Mouse (Mus musculus): ENCODE measurements around the gene Ola1.

Gene Ola1

DNA sequence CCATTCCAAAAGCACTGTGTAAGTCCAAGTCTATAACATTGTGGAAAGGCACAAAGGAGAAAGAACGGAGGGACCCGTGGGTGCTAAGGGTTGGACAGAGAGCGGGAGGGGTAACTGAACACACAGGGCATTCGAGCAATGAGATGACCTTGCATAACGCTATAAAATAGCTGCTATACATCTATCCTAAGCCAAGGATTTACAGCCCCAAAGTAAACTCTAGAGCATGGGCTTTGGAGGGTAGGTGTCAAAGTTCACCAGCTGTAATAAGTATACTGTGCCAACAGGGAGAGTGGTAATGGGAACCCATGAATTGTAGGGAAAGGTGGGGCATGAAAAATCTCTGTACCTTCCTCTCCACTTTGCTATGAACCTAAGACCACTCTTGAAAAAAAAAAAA, at the start of gene Ola1:
Gene Ola1, minus strand, starts transcription at position 12 of the 400 bp plus-strand sequence.
- DNase-seq (ENCODE audit: low read depth, low spot score) = no peak

DNA sequence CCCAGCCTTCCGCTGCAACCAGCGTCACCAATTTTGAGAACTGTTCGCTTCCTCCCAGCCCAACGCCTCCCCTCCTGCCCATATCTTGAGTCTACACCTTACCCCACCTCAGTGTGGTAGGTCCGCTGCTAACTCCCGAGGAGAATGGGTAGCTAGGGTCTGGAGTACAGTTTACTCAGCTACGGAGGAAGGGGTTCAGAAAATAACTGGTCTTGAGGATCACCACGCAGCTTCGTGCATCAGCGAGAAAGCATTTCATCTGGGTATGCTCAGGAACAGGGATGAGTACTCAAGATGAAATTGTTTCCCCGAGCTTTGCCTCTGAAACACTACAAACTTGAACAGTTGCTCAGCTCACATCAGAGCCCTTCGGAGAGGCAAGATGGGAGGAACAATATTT, 49.6 kb upstream of the Ola1 start:
- DNase-seq (ENCODE audit: low read depth, low spot score) = no peak

DNA sequence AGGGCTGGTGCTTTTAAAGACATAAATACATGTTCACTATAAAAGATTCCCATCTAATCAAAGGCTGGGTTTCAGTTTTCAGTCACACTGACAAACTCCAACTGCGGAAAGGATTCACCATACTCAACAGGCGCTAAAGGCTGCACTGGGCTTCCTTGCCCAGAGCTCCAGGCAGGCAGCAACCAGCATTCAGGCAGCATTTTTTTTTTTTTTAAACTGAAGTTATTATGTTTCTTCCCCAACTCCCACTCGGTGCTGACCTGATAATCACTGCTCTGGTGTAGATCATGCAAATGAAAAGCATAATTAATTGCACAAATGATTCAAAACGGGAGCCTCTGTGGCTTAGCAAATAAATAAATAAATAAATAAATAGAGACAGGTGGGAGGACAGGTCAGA, 49.1 kb upstream of the Ola1 start:
- DNase-seq (ENCODE audit: low read depth, low spot score) = no peak

DNA sequence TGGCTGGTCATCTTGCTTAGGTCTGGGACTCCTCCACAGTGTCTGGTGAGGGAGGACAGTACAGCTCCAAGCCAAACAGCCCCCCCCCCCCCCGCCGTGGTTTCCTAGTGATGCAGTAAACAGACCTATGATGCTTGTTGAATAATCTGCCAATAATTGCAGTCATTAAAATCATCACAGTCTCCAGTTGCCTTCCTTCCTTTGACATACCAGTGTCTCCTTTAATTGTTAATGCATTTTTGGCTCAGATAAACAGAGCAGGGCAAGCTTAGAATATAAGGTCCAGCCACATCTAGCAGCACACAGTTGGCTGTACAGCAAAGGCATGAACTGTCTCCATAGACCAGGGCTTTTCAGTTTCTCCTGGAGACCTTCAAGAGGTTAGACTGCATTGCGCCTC, 48.5 kb upstream of the Ola1 start:
- no peak for DNase-seq (ENCODE audit: low read depth, low spot score)

DNA sequence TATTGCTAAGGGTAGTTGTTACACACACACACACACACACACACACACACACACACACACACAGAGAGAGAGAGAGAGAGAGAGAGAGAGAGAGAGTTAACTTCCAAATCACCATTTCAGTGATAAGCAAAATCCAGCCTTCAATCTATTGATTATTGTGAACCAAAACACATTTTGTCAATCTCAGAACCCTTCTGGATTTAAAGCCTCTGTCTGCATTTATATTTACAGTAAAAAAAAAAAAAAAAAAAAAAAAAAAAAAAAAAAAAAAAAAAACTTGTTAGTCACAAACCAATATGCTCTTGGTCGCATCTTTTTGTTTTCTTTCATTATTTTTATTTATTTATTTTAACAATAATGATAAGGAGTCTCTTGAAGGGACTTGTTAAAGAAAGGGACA, 47.9 kb upstream of the Ola1 start:
- no peak for DNase-seq (ENCODE audit: low read depth, low spot score)

DNA sequence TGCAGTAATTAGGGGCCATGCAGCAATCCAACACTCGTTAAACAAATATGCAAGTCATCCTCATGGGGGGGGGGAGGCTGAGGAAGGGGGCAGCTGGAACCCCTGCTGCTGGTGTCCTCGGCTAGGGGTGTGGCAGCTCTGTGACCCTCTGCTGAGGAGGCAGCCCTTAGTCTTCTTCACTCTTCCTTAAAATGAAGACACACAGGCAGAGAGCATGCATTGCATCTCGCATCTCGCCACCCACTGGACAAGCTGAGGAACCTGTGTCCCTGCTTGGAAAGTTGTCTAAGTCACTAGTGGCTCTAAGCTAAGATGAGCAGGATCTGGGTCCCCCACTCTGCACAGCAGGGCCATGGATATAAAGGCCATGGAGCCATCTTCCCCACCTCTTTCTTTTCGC, 47.3 kb upstream of the Ola1 start:
- DNase-seq (ENCODE audit: low read depth, low spot score) = no peak

DNA sequence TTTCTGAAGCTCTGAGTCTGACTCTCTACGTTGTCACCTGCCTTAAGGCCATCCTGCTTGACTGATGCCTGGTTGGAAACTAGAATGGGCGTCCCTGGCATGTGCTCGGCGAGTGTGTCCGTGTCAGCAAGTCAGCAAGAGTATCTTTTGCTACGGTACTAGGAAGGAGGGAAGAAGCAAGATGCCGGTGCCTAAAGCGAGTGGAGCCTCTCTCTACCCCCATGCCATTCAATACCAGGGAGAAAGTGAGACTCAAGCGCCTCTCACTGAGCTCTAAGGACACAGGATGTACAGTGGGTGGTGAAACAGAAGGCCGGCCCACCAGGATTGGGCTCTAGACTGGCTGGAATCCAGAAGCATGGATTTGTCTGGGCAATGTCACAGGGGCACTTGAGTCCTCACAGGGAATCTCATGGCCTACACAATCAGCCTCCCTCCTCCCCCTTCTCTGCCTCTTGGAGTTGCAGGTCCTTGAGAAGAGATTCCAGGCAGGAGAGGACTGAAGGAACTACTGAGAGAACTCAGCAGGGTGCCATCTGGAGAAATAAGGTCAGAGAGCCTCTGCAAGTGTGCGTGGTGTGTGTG, 46.0 kb upstream of the Ola1 start:
- DNase-seq (ENCODE audit: low read depth, low spot score) = no peak

DNA sequence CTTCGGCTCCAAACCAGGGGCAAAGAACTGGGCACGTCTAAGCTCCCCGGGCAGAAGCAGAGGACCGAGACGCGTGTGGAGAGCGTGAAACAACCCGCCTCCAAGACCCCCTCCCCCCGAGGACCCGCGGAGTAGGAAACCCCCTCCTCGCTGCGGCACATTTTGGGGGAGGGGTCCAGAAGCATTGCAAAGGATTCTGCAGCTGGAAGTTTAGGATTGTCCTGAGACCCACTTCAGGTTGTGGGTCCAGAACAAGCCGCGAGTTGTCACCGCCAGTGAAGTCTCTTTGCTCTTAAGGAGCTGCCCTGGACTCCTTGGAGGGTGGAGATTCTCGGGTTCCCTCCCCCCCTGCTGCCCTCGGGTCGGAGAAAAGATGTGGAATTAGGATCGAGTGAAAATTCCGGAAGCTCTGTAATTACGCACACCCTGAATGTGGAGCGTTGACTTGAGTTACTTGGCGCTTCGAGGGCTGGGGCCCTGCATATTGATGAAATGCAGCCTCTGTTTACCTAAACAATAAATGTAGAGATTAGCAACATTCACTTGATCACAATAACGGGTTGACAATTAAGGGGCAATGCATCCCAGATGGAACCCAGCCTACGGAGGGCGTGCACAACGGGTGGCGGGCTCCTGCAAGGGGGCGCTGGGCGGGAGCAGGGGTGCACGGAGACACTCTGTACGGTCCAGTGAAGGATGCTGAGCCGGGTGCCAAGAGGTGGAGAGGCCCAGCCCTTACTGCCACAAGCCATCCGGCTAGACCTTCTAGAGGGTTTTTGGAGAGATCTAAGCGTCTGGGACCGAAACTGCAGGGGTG, 45.3 kb upstream of the Ola1 start:
- DNase-seq (ENCODE audit: low read depth, low spot score) = no peak

DNA sequence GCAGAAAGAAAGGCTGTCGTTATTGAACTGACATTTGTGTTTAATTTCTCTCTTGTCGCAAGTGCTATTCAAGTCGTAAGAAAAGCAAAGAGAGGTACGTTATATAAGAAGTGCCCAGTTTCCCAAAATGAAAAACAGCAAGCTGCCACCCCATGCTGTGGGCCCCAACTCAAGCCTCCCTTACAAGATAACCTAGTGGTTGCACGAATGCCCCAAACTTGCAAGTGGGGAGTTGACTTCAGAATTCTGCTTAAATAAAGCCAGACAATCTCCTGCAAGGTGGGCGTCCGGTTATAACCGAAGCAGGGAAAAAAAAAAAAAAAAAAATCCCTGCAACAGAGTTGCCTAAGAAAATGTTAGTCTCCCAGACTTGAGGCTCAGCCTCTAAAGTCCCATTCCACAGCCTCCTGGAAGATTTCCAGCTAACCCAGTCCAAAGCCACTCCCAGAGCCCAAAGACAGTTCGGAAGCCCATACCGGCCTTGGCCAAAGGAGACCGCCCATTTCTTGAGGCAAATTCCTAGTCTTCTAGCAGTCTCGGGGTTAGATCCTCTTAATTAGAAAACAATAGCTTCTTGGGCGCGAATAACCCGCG, 44.5 kb upstream of the Ola1 start:
- no peak for DNase-seq (ENCODE audit: low read depth, low spot score)

DNA sequence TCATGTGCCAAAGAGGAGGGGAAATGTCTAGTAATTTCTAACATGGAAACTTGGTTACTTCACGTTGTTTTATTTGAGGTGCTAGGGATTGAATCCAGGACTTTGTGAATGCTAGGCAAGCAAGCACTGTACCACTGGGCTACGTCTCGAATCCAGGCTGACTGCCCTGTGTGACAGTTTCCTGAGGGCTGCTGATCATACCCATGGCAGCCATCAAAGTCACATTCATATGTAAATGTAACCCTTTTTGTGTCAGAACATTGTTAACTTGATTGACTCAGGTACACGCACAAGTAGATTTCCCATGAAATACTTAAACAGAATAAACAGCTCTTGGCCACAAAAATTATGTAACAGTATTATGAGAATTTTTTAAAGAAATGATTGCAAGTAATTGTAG, 30.0 kb upstream of the Ola1 start:
- DNase-seq (ENCODE audit: low read depth, low spot score) = no peak

DNA sequence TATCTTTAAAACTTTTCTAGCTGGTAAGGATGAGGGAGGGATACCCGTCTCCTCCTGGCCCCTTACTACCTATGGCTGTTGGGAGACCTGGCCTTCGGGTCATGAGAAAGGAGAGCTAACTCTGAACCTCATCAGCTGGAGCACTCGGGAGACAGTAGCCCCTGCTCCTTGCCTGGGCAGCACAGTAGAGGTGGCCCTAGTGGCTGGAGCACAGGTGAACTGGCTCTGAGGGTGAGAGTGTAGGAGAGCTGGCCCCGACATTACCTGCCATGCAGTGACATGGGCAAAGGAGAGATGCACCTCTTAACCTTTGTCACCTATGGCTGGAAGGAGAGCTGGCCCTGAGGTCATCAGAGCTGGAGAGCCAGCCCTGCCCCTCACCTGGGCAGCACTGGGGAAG, 22.6 kb upstream of the Ola1 start:
- DNase-seq (ENCODE audit: low read depth, low spot score) = no peak

DNA sequence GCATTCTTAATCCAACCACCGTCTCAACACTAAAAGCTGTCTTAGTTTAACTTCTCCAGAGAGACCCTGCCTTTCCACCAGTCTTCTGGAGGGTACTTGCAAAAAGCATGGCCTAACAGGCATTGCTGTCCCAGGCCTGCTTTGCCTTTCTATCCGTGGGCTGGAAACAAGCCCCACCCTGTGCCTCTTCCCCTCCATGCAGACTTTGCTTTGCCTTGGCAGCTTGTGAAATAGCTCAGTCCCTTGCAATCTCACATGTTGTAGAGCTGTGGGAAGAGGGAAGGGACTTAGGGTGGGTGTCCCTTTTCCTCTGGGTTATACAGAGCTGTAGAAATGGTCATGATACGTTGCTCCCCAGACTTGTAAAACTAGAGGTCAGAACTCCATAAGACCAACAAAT, 12.4 kb upstream of the Ola1 start:
- no peak for DNase-seq (ENCODE audit: low read depth, low spot score)

DNA sequence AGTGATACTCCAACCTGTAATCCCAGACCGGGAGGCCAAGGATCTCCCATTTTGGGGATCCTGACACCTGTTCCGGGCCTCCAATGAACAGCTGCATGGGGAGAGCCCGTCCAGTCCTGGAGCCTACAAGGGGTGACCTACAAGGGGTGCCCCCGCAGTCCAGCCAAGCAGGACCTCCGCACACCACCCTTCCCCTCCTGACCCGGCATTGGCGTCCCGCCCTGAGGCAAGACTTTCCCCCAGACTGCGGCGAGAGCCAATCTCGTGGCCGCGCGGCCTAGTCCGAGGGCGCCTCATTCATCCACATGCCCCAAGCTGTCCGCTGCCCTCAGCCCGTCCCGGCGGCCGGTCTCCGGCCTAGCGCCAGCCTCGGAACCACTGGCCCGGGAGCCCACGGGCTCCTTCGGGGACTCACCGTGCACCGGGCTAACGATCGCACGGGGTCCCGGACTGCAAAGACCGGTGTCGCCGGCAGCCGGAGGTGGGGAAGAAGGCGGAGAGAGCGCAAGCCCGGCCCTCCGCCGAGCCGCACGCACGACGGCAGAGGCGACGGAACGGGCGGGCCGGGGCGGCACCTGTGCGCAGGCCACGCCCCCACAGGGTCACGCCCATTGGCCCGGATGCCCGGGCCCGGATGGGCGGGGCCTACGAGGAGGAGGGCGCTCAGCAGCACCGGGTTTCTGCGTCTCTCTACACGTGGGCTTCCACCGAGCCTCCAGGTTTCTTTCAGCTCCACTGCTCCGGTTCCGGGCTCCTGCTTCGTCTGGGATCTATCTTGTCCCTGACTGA, 4.7 kb downstream of the Ola1 start:
- peak; percentile 83 for DNase-seq (ENCODE audit: low read depth, low spot score)

DNA sequence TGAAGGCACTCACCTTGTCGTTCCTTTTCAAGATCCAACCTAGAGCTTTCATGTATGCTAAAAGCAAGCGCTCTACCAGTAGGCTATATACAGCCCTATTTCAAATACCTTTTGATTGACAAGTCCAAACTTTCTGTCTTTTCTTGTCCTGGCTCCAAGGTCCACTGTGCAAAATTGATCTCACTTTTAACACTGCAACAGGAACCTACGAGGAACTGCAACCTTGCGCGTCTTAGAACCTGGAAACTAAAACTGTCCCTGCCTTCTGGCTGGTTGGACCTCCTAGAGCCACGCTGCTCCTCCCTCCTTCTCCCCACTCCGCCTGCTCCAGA, 5.2 kb downstream of the Ola1 start:
- DNase-seq (ENCODE audit: low read depth, low spot score) = no peak

DNA sequence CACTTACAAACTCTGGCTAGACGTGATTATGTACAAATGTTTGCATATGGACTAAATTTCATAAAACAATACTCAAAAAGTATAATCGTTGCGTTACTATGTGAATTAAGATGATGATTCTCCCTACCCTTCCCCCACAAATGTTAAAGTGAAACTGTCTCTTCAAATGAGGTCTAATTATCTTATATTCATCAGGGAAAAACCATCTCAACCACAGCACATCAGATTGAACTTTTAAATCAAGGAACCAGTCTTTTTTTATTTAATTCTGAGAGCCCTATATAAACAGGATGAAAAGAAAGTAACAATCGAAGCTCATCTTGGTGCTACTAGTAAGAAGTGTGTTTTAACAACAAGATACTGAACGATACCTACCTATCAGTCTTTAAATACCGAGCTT, 14.4 kb downstream of the Ola1 start:
- DNase-seq (ENCODE audit: low read depth, low spot score) = no peak

DNA sequence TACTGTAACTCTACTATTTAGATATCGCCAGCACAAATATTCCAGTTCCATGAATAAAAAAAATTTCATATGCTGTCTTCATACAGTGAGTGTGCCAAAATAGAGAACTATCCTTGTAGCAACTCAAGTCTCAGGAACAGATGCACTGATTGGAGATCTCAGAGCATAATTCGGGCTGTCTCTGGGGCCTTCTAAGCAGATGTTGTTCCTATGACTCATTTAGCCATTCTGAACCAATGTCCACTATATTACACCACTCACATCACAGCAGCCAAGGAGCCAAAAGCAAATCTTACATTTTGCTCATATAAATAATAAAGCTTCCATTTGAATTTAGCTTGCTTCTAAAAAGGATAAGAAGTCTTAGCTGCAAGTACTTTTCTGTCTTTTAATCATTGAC, 30.2 kb downstream of the Ola1 start:
- DNase-seq (ENCODE audit: low read depth, low spot score) = no peak

DNA sequence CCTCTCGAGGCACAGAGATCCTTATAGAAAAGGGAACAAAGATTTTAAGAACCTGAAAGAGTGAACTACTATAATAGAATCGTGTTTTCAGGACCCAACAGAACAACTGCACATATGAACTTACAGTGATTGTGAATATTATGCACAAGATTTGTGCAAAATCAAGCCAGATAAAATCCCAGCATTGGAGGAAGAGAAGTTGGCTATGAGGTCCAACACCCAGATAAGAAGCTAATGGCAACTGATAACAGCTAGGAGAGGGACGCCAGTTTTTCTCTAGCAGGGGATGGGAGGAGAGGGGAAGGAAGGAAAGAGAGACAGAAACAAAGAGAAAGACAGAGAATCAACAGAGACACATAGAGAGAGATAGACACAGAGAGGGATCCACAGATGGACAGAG, 33.5 kb downstream of the Ola1 start:
- no peak for DNase-seq (ENCODE audit: low read depth, low spot score)

DNA sequence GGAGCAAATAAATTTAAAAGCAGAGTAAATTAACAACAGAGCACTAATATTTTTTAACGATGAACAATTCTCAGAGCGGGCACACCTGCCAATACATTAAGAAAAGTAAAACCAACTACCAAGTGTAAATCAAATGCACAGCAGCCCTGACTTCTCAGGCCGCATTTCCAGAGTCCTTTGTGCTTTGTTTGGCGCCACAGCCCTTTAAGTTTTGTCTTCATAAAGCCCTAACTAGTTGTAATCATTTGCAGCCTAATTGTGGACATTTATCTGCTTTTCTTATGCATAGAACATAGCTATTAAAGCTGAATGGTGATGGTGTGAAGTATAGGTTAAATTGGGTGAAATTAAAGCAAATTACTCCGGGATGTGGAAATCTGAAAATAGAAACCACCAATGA, 49.2 kb downstream of the Ola1 start:
- DNase-seq (ENCODE audit: low read depth, low spot score) = no peak

DNA sequence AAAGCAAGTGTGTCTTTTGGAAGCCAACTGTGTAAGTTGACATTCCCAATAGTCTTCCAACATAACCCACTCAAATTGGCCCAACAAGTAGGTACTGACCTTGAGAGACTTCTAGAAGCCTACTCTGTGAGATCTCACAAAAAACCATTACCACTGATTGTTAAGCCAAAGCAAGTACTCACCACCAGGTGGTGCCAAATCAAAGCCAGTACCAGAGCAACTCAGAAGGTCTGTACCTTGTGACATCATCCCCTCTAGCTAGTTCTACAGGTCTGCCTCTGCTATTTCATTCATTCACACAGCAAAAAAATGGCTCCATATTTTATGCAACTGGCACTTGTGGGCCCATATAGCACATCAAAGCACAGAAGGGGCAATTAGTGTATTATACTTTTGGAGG, 51.6 kb downstream of the Ola1 start:
- peak; percentile 19 for DNase-seq (ENCODE audit: low read depth, low spot score)

DNA sequence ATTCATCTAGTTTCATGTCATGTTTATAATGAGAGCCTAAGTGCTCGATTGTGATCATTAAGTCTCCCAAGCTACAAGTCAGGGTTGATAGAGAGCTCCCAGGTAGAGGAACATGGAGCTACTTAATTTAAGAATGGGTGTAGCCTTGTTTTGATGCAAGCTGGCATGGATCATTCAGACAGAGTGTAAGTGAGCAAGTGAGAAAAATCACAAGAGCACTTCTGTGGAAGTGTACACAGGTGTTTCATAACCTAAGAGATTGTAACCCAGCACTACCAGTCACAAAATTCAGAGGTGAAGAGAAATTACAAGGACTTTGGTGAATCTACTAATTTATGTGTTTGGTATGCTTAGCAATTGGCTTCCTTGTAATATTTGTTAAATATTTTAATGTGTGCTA, 54.1 kb downstream of the Ola1 start:
- no peak for DNase-seq (ENCODE audit: low read depth, low spot score)

DNA sequence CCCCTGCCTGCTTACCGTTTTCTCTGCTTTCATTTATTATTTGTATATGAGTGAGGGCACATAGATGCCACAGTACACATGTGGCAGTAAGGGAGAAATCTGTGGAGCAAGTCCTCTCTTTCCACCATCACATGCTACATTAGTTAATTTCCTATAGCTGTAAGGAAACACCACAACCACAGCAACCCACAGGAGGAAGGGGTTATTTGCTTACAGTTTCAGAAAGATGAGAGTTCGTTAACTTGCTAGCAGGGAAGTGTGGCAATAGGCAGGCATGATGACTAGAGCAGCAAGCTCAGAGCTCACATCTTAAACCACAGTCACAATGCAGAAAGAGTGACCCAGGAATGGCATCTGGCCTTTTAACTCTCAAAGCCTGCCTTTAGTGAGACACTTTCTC, 58.0 kb downstream of the Ola1 start:
- no peak for DNase-seq (ENCODE audit: low read depth, low spot score)

DNA sequence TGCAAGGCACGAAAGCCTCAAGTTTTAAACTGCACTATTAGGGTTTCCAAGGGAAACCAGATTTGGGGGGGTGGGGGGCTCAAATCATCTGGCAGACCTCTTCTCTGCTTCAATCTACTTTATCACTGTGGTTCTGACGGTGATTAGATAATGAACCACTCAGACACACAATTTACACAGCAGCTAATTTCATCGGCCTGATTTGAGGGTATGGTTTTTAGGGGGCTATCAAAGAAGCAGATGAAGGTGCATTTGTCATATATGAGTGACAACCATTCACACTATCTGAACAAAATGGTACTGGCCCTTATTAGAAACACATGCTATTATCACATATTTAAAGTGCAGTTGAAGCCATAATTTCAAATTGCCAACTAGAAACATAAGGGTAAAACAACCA, 61.5 kb downstream of the Ola1 start:
- no peak for DNase-seq (ENCODE audit: low read depth, low spot score)

DNA sequence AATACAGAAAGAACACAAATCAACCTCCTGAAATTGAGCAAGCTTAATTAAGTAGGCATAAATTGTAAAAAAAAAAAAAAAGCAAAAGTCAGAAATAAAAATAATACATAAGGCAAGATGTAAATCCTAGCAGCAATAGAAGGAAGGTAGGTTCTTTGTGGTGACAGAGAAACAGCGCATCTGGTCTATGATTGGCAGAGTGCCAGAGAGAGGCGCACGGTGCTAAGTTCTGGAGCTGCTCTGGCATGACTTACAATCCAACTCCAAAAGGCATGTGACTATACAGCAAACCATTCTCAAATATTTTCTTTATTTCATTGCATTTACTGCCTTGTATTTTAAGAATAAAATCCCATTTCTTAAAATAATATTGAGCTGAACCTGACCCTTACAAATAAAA, 68.2 kb downstream of the Ola1 start:
- DNase-seq (ENCODE audit: low read depth, low spot score) = no peak

Measured in retina, postnatal 7 days (tissue).